Mouse (Mus musculus) stomach, postnatal 0 days (tissue): ENCODE data around the gene Grk6.

Experiments
- CTCF ChIP-seq: IDR thresholded peaks from 2 replicates; pipeline ENCODE4 v1.5.1; 2016; ENCODE audit warnings: antibody characterized with exemption, low read depth, mild to moderate bottlenecking, moderate library complexity
- EP300 ChIP-seq: optimal IDR thresholded peaks from 2 replicates; pipeline ENCODE3; 2016; ENCODE audit warnings: antibody characterized with exemption

- no peak for TF ChIP-seq CTCF
- TF ChIP-seq EP300, result no peak
Measured at GRCm38 (mm10) chr13:55470372-55470771, 25.5 kb downstream of the Grk6 start.
